Comparison of ENCODE assay signal across 8 mouse cellular contexts in genomic region chr19:44930122-44930521, GRCm38 (mm10). TPM values are rescaled to one million over a fixed set of nuclear protein-coding genes. Genes with fewer than 3 reads are reported as not detected.
DNase-seq lines count a peak whose midpoint lies in the region; ATAC-seq lines count a peak whose summit lies in the region.

No protein-coding gene starts in this region.

- no peaks in the 10 kb centered on the region for H3K27me3 ChIP-seq in lung, embryonic 15.5 days
- H3K27me3 ChIP-seq in embryonic facial prominence, embryonic 14.5 days (replicated peaks; ENCODE audit: control insufficient read depth, insufficient read depth, low read length), result no peaks in the 10 kb centered on the region
- no peaks in the 10 kb centered on the region for H3K27me3 ChIP-seq in intestine, embryonic 16.5 days (replicated peaks; ENCODE audit: control insufficient read depth, insufficient read depth, low read length)
- no peaks in the 10 kb centered on the region for H3K27me3 ChIP-seq in neural tube, embryonic 14.5 days (ENCODE audit: control insufficient read depth, insufficient read depth, low read length)

- H3K4me3 ChIP-seq in lung, embryonic 15.5 days, result peak overlapping the region; percentile 91
- peak overlapping the region; percentile 94 for H3K4me3 ChIP-seq in embryonic facial prominence, embryonic 14.5 days (ENCODE audit: low read depth, low read length)
- H3K4me3 ChIP-seq in intestine, embryonic 16.5 days (ENCODE audit: low read length), result peak overlapping the region; percentile 97
- peak overlapping the region; percentile 88 for H3K4me3 ChIP-seq in neural tube, embryonic 14.5 days (ENCODE audit: low read depth, low read length)

- WGBS in lung, embryonic 15.5 days, result 32% methylated on average over 2 of the region's 2 CpGs
- WGBS in embryonic facial prominence, embryonic 14.5 days, result 30% methylated on average over 2 of the region's 2 CpGs
- WGBS in intestine, embryonic 16.5 days, result 20% methylated on average over 2 of the region's 2 CpGs
- 44% methylated on average over 2 of the region's 2 CpGs for WGBS in neural tube, embryonic 14.5 days

- no peak overlapping the region for H3K27ac ChIP-seq in lung, embryonic 15.5 days
- peak overlapping the region; percentile 71 for H3K27ac ChIP-seq in embryonic facial prominence, embryonic 14.5 days (replicated peaks; ENCODE audit: low read depth, low read length)
- H3K27ac ChIP-seq in intestine, embryonic 16.5 days (ENCODE audit: low read length), result peak overlapping the region; percentile 42
- H3K27ac ChIP-seq in neural tube, embryonic 14.5 days (ENCODE audit: low read depth, low read length), result peak overlapping the region; percentile 87

- peak overlapping the region; percentile 46 for H3K9ac ChIP-seq in lung, embryonic 15.5 days
- H3K9ac ChIP-seq in embryonic facial prominence, embryonic 14.5 days (ENCODE audit: low read depth, low read length), result peak overlapping the region; percentile 69; the same call in 1 of the 2 replicates
- H3K9ac ChIP-seq in intestine, embryonic 16.5 days (ENCODE audit: low read depth, low read length), result peak overlapping the region; percentile 58
- peak overlapping the region; percentile 59 for H3K9ac ChIP-seq in neural tube, embryonic 14.5 days (replicated peaks; ENCODE audit: low read depth, low read length)

- ATAC-seq in lung, embryonic 15.5 days (ENCODE audit: borderline replicate concordance, extremely low read depth, low FRiP score, low TSS enrichment), result no peak
- no peak for ATAC-seq in embryonic facial prominence, embryonic 14.5 days (ENCODE audit: low read depth)
- ATAC-seq in intestine, embryonic 16.5 days, result no peak
- no peak for ATAC-seq in neural tube, embryonic 14.5 days (ENCODE audit: low read depth)
- no peak for ATAC-seq in erythroid progenitor cell, adult 5-6 weeks (replicated peaks; ENCODE audit: low FRiP score, poor library complexity, severe bottlenecking)

- DNase-seq in lung, postnatal 14 days, result no peak
- DNase-seq in embryonic facial prominence, embryonic 14.5 days (ENCODE audit: low spot score), result no peak
- DNase-seq in cerebellum, postnatal 10 days, result no peak
- no peak for DNase-seq in adrenal gland, postnatal 10 days

- peak overlapping the region; percentile 56 for H3K4me2 ChIP-seq in lung, embryonic 15.5 days
- H3K4me2 ChIP-seq in embryonic facial prominence, embryonic 14.5 days (ENCODE audit: low read depth, low read length), result peak overlapping the region; percentile 78
- H3K4me2 ChIP-seq in intestine, embryonic 16.5 days (ENCODE audit: low read depth, low read length), result peak overlapping the region; percentile 39
- peak overlapping the region; percentile 54 for H3K4me2 ChIP-seq in neural tube, embryonic 14.5 days (ENCODE audit: low read depth, low read length)

- H3K9me3 ChIP-seq in lung, embryonic 15.5 days, result no peaks in the 10 kb centered on the region
- H3K9me3 ChIP-seq in embryonic facial prominence, embryonic 14.5 days (ENCODE audit: control insufficient read depth, low read length), result no peaks in the 10 kb centered on the region
- no peaks in the 10 kb centered on the region for H3K9me3 ChIP-seq in intestine, embryonic 16.5 days (ENCODE audit: control insufficient read depth, low read length)
- no peaks in the 10 kb centered on the region for H3K9me3 ChIP-seq in neural tube, embryonic 14.5 days (ENCODE audit: control insufficient read depth, low read length)

- H3K4me1 ChIP-seq in lung, embryonic 15.5 days, result peaks cover 24% of the 10 kb centered on the region
- H3K4me1 ChIP-seq in embryonic facial prominence, embryonic 14.5 days (ENCODE audit: control insufficient read depth, insufficient read depth, low read length), result peaks cover 21% of the 10 kb centered on the region
- H3K4me1 ChIP-seq in intestine, embryonic 16.5 days (ENCODE audit: control insufficient read depth, insufficient read depth, low read length), result peaks cover 15% of the 10 kb centered on the region
- H3K4me1 ChIP-seq in neural tube, embryonic 14.5 days (ENCODE audit: control insufficient read depth, insufficient read depth, low read length), result peaks cover 20% of the 10 kb centered on the region

- H3K36me3 ChIP-seq in lung, embryonic 15.5 days, result peaks cover 3% of the 10 kb centered on the region
- H3K36me3 ChIP-seq in embryonic facial prominence, embryonic 14.5 days (ENCODE audit: control insufficient read depth, insufficient read depth, low read length), result peaks cover 14% of the 10 kb centered on the region
- H3K36me3 ChIP-seq in intestine, embryonic 16.5 days (ENCODE audit: control insufficient read depth, insufficient read depth, low read length), result 0 out of 2 replicates have a peak, but pooled peaks cover under 1% of the 10 kb centered on the region
- no peaks in the 10 kb centered on the region for H3K36me3 ChIP-seq in neural tube, embryonic 14.5 days (ENCODE audit: control insufficient read depth, insufficient read depth, low read length)

RNA-seq across cellular contexts. Expression of gene Slf2, which starts 0.8 kb away (rescaled TPM):
- 26.0 and 29.4 TPM in 2 replicates for polyA plus RNA-seq in lung, embryonic 15.5 days (2015; fragmentation: Nextera tagmentation; extraction: Ambion mirVana)
- 38.4 and 41.8 TPM in 2 replicates for polyA plus RNA-seq in embryonic facial prominence, embryonic 14.5 days (2014; fragmentation: Nextera tagmentation; extraction: Ambion mirVana)
- polyA plus RNA-seq in intestine, embryonic 16.5 days (2015; fragmentation: Nextera tagmentation; extraction: Ambion mirVana), result 26.8 and 27.1 TPM in 2 replicates
- 41.5 and 46.3 TPM in 2 replicates for polyA plus RNA-seq in neural tube, embryonic 14.5 days (2014; fragmentation: Nextera tagmentation; extraction: Ambion mirVana)
- total RNA-seq in erythroid progenitor cell, adult 5-6 weeks (2015; ENCODE audit: low replicate concordance), result 17.7 and 27.2 TPM in 2 replicates
- total RNA-seq in erythroid progenitor cell, adult 5-6 weeks (2017; ENCODE audit: low replicate concordance), result 26.5 and 29.4 TPM in 2 replicates
- total RNA-seq in adrenal gland, postnatal 10 days (2021), result 10 to 100 TPM; 22.6 to 31.5 TPM

RNA-seq across cellular contexts. Expression of gene Sema4g, which starts 58.8 kb away (rescaled TPM):
- 1.3 and 1.7 TPM in 2 replicates for polyA plus RNA-seq in lung, embryonic 15.5 days (2015; fragmentation: Nextera tagmentation; extraction: Ambion mirVana)
- polyA plus RNA-seq in embryonic facial prominence, embryonic 14.5 days (2014; fragmentation: Nextera tagmentation; extraction: Ambion mirVana), result 2.9 and 4.3 TPM in 2 replicates
- polyA plus RNA-seq in intestine, embryonic 16.5 days (2015; fragmentation: Nextera tagmentation; extraction: Ambion mirVana), result 19.0 and 21.1 TPM in 2 replicates
- 24.5 and 27.8 TPM in 2 replicates for polyA plus RNA-seq in neural tube, embryonic 14.5 days (2014; fragmentation: Nextera tagmentation; extraction: Ambion mirVana)
- total RNA-seq in erythroid progenitor cell, adult 5-6 weeks (2015; ENCODE audit: low replicate concordance), result 0.36 TPM in 1 of 2 replicates, not detected in the other
- total RNA-seq in erythroid progenitor cell, adult 5-6 weeks (2017; ENCODE audit: low replicate concordance), result 0.39 TPM in 1 of 2 replicates, not detected in the other
- total RNA-seq in adrenal gland, postnatal 10 days (2021), result 10 to 100 TPM; 18.3 to 26.3 TPM
